Mouse (Mus musculus) cerebellum, adult (tissue): ENCODE results near the gene Fam189a1.

ENCODE experiments used
- ATAC-seq: cut with Nextera tagmentation; 2 replicates; pipeline ENCODE4 v1.9.2; 2017; ENCODE audit warnings: mild to moderate bottlenecking, moderate library complexity, mixed read lengths; ENCODE audit not compliant: insufficient number of reproducible peaks, low FRiP score, low TSS enrichment

The Fam189a1 gene

GRCm38 (mm10) chr7:64846061-64846460 lies 310.3 kb downstream of the Fam189a1 start:
- ATAC-seq, result no peak

- no peak for ATAC-seq
These were observed 315.3 kb downstream of the Fam189a1 start for GRCm38 (mm10) chr7:64840946-64841659.

- no peak for ATAC-seq
These were observed 315.8 kb downstream of the Fam189a1 start for GRCm38 (mm10) chr7:64840576-64840895.

- ATAC-seq, result peak; percentile 49; the same call in 1 of the 2 replicates
These were observed 316.4 kb downstream of the Fam189a1 start for GRCm38 (mm10) chr7:64839801-64840575.

- ATAC-seq, result no peak
These were observed 317.1 kb downstream of the Fam189a1 start for GRCm38 (mm10) chr7:64839281-64839680.

GRCm38 (mm10) chr7:64830214-64830995 lies 326.0 kb downstream of the Fam189a1 start:
- ATAC-seq, result no peak

GRCm38 (mm10) chr7:64821081-64821480 lies 335.3 kb downstream of the Fam189a1 start:
- ATAC-seq, result no peak

- no peak for ATAC-seq
These were observed 336.7 kb downstream of the Fam189a1 start for GRCm38 (mm10) chr7:64819683-64820082.

GRCm38 (mm10) chr7:64808876-64809275 lies 347.5 kb downstream of the Fam189a1 start:
- ATAC-seq, result no peak

GRCm38 (mm10) chr7:64805100-64805499 lies 351.3 kb downstream of the Fam189a1 start:
- ATAC-seq, result no peak

GRCm38 (mm10) chr7:64795554-64795953 lies 360.8 kb downstream of the Fam189a1 start:
- no peak for ATAC-seq

GRCm38 (mm10) chr7:64792031-64792430 lies 364.3 kb downstream of the Fam189a1 start:
- no peak for ATAC-seq

GRCm38 (mm10) chr7:64791145-64791544 lies 365.2 kb downstream of the Fam189a1 start:
- ATAC-seq, result no peak

GRCm38 (mm10) chr7:64785040-64785439 lies 371.3 kb downstream of the Fam189a1 start:
- ATAC-seq, result no peak

- ATAC-seq, result no peak
These were observed 376.9 kb downstream of the Fam189a1 start for GRCm38 (mm10) chr7:64779501-64779900.

- no peak for ATAC-seq
These were observed 379.5 kb downstream of the Fam189a1 start for GRCm38 (mm10) chr7:64776708-64777489.

- ATAC-seq, result no peak
These were observed 382.9 kb downstream of the Fam189a1 start for GRCm38 (mm10) chr7:64773465-64773864.

GRCm38 (mm10) chr7:64770779-64771390 lies 385.5 kb downstream of the Fam189a1 start:
- no peak for ATAC-seq

GRCm38 (mm10) chr7:64769768-64770167 lies 386.6 kb downstream of the Fam189a1 start:
- ATAC-seq, result no peak

GRCm38 (mm10) chr7:64765595-64765994 lies 390.8 kb downstream of the Fam189a1 start:
- ATAC-seq, result no peak
